Mouse (Mus musculus): Measurements from ENCODE around the gene Cdk17.

Gene Cdk17

DNA sequence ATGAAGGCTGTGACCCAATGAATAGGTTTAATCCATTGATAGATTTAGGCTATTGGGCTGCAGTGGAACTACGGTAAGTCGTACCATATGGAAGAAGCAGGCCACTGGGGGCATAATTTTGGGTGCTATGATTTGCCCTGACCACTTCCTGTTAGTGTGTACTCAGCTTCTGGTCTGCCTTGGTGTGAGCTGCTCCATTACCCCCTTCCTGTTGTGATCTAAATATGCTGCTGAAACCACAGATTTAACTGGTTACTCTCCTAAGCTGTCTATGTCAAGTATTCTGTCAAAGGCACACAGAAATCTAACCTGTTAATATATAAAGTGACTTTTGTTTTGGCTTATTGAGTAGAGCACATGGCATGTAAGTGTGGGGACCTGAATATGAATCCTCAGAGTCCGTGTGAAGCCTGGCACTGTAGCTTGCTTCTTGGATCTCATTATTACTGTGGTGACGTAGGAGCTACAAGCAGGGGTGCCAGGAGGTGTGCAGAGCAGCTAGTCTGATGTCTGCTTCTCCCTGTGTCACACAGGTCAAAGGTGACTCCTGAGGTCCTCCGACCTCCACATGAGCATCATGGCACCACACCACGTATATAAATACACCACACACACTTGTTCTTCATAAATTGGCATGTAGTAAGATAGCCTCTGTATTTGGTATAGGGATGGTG lies 10.6 kb downstream of the Cdk17 start:
- DNase-seq = no peak

DNA sequence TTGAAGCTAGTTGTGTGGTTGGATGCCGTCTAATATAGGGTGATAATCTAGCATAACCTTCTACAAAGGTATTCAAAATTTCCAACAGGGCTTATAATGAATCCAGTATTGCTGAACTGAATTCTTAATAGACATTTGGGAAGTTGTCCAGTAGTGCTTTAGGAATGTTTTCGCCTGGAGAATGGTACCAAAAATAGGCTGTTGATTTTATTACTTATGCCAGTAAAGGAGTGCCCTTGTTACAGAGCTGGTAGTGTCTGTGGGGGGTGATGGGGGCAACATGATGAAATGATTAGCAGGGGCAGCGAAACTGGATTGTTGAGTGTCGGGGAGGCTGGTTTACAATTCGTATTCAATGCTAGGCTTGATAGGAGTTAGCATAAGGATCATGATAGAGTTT lies 16.8 kb downstream of the Cdk17 start:
- DNase-seq = no peak

DNA sequence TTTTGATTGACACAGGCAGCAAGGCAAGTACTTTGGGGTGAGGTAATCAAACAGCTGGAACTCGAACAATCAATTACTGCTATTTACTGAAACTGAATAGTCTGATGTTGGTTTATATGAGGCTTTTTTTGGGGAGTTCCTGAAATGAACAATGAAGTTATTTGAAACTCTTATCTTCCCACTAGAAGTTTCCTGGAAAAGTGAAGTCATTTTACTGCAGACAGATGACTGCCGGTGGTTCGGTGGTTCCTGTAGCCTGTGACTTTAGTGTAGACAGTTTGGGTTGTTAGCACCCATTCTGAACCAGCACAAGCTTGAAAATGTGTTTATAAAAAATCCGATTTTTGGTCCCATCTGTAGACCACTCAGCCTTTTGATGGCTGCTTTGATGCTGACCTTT lies 17.2 kb downstream of the Cdk17 start:
- DNase-seq = no peak

DNA sequence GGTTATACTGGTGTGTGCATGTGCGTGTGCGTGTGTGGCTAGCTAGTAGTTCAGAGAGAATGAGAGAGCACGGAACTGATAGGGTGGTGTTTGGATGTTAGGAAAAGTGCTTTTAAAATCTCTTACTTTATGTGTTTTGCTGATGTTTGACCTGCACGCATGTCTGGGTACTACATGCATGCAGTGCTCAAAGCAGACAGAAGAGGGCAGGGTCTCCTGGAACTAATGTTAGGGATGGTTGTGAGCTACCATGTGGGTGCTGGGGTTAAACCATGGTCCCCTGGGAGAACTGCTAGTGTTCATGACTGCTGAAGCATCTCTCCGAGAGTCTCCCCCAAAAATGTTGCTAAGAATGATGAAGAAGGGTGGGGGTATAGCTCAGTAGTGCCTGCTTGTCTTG lies 18.0 kb downstream of the Cdk17 start:
- DNase-seq = no peak

DNA sequence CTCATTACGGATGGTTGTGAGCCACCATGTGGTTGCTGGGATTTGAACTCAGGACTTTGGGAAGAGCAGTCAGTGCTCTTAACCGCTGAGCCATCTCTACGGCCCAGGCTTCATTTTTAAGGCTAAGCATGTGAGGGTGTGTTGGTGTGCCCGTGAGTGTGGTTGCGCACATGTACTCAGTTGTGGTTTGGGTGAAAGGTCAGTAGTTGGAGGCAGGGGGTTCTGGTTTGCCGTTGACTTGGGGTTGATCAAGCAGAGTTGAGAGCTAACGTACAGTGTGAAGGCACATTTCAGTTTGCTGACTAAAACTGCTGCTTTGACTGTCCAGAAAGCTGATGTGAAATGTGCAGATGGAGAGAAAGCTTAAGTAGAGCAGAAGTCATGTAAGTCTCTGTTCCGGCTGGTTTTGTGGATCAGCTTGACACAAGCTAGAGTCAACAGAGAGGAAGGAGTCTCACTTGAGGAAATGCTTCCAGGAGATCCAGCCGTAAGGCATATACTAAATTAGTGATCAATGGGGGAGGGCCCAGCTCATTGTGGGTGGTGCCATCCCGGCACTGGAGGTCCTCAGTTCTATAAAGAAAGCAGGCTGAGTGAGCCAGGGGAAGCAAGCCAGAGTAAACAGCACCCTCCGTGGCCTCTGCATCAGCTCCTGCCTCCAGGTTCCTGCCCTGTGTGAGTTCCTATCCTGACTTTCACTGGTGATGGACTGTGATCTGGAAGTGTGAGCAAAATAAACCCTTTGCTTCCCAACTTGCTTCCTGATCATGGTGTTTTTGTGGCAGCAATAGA lies 19.2 kb downstream of the Cdk17 start:
- no peak for DNase-seq

DNA sequence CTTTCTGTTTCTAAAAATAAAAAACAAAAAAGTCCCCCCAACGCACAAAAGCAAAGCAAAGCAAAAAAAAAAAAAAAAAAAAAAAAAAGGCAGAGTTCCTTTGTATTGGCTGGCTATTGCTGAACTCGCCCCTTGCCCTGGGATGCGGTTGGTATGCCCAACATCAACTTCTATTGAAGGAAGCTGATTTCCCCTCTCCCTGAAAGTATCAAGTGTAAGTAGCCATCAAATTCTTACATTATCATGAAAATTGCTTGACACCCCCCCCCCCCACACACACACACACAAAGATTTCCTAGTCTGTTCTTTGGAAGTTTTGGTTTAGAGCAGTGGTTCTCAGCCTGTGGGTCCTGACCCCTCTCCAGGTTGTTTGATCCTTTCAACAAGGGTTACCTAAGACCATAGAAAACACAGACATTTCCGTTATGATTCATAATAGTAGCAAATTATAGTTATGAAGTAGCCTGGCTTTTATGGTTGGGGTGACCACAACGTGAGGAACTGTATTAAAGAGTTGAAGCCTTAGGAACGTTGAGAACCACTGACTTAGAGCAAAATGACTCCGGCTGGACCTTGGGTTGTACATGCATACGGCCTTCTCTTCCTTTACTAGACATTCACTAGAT lies 23.8 kb downstream of the Cdk17 start:
- no peak for DNase-seq

DNA sequence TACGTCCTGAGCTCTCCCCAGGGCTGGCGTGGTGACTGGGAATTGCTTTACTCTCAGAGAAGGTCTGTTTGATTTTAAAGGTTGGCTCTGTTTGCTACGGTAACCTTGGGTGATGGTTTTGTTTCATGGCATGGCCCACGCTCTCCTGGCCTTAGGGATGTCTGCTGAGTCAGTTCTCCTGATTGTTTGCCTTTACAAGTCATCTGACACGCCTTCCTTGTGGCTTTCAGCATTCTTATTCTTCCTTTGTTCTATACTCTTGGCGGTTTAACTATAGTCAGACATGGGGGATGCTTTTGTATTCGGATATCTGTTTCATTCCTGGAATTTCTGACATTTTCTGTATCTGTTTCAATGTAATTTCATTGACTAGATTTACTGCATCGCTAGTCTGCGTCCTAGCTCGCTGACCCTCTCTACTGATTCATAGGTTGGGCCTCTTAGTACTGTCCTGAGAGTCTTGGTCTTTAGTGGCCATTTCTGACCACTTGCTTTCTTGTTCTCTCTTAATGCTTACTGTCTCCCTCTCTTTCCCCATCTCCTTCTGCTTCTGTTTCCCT lies 27.8 kb downstream of the Cdk17 start:
- no peak for DNase-seq

DNA sequence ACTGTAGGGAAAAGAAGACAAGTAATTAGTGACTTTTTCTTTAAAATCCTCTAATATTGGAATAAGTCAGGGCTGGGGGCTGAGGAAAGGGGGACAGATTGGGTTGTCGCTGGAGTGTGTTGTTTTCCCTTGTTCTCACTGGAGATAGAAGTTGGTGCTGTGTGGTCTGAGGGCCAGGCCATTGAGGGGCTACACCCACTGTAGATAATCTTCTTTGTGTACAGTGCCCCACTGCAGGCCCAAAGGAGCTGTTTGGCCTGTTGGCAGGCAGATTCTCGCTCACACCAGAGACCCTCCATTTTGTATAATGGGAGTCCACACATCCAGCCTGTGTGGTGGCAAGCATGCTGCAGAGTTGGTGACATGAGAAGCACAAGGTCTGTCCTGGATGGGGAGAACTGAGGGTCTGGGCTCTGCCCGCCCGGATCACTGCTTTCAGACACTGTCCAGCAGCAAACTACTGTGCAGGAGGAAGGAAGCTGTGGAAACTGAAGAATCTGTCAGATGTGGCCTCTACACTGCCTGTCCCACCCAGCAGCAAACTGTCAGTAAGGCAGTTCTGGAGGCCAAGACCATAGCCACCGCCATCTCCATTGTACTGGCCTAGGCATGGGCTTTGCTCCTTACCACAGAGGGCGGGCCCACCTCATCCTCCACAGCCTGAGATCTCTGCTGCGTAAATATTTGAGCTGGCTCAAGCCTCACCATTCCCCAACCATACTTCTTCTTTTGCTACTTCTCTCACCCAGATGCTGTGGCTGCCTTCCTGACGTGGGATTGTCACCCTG lies 30.0 kb downstream of the Cdk17 start:
- no peak for DNase-seq

DNA sequence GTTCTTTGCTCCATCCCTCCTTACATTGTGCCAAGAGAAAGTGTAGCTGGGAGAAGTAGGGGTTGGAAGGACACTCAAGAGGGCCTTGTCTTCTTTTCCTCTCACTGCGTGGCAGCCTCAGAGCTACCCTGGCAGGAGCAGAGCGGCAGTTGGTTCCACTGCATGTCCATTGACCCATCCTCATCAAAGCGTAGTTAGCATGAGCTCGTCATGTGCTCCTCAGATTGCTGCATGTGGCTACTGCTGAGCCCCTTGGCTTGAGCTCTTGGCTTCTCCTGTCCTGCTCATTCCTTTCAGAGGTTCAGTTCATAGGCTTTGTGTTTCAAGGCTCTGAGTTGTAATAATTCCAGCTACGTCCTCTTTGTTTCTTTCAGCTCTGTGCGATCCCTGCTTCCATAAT lies 36.4 kb downstream of the Cdk17 start:
- DNase-seq = no peak

DNA sequence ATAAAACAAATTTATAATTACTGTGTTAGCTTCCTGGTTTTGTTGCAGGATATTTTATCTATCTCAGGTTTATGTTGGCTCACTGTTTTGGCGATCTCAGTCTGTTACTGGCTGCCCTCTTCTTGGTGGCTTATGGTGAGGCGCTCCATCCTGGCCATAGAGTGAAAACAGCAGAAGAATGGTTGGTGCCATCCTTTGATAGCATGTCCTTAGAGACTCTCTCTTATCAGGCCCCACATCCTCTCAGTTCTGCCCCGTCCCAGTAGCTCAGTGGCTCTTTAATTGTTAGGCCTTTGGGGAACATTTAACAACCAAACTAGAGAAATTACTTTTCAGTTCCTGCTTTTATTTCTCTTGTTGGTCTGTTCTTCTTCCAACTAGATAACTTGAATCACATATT lies 38.3 kb downstream of the Cdk17 start:
- no peak for DNase-seq

DNA sequence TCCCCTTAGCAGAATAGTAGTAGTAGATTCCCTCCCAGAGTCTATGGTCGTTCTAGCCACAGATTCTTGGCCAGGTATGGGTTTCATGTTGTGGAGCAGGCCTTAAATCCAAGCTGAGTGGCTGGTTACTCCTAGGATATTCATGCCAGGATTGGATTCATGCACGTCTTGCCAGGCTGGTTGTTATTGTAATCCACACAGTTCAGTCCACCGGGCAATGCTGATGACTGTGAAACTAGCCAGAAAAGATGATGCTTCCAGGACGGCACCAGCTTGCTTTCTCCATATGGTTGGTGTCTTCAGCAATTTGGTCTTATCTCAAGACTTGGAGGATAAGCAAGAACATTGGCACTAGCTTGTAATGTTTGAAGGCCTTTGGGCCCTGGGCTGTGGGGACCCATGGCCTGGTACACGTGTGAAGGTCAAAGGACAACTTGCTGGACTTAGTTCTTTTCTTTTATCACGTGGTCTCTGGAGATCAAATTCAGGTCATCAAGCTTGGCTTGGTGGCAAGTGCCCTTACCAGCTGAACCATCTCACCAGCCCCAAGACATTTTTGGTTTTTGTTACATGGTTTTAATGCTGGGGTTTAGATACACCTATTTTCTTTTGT lies 41.3 kb downstream of the Cdk17 start:
- DNase-seq = no peak

DNA sequence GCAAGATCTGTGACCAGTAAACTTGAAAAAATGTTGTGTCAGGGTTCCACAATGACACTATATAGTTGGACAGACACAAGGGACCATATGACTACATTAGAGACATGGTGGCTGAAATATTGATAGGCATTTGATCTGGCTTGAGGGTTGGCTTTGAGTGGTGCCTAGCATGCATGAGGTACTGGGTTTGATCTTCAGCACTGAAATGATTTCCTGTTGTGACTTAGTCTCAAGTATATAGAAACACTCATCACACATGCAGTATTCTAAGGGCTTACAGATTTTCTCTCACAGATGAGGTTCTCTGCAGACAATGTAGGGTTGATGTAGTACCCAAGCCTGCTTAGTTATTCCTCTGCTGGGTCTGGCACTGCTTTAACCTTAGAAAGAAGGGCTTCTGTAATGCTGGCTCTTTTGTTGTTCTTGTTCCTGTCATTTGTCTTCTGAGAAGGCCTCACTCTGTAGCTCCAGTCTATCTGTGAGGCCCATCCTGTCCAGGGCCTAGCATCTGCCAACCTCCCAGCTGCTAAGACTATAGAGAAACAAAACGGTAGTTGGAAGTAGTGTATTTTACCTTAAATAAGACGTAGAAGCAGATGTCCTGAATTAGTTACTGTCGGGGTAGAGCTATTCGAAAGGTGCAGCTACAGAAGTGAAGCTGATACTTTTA lies 44.7 kb downstream of the Cdk17 start:
- no peak for DNase-seq

DNA sequence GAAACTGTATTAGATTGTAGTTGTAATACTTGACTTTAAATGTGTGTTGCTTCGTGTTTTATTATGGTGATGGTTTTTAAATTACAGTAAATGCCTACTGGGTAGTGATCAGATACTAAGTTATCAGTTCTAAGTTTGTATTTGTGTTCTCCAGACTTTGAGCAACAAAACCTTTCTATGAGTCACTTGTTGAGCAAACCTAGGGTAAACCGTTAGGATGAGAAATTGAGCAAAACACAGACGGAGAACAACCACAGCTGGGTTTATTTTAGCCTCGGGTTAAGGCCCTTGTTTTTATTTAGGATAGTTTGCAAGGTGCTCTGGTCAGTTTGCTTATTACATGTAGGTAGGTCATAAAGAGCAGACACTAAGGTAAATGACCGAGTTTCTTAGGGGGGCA lies 46.5 kb downstream of the Cdk17 start:
- no peak for DNase-seq

DNA sequence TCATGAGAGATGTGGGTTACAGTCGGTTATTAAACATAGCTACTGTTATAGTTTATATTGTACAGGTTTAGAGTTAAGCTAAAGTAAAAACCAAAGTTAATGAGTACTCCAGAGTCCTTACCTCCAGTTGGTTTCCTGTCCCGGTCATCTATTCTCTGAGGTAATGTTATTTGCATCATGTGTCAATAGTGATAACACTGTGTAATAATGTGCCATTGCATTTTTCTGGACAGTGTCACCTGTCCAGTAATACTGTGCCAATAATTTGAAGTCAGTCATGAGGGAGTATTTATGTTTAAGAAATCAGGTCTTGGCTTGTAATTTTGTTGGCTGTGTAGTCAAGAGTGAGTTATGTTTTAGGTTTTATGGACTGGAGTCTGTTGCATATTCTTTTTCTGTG lies 52.0 kb downstream of the Cdk17 start:
- DNase-seq = no peak

DNA sequence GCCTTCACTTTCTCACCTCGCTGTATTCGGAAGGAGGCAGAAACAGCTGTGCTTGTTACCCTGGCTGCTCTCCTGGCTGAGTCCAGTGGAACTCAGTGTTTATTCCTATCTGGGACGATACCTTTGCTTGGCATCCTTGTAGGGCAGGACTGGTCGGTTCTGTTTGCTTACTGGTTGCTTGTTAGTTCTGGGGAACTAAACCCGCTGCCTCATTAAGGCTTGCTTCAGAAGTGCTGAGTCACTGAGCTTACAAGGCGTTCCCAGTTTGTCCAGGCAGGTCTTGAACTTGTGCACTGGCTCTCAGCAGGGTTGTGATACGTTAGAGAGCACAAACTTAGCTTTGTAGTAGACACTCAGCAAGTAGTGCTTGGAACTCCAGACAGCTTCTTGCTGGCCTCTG lies 52.7 kb downstream of the Cdk17 start:
- DNase-seq = no peak

DNA sequence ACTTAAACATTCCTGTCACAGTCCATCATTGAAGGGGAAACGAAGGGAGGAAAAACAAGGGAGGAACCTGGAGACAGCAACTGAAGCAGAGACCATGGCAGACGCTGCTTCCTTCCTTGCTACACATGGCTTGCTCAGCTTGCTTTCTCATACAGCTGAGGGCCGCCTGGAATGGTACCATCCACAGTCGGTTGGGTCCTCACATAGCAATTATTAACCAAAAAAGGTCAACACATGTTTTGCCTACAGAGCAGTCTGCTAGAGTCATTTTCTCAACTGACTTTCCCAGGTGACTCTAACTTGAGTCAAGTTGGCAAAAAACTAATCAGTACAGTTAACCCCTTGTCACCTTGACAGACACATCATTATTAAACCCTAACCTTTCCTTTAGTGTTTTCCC lies 53.6 kb downstream of the Cdk17 start:
- DNase-seq = peak; percentile 62 to 66

DNA sequence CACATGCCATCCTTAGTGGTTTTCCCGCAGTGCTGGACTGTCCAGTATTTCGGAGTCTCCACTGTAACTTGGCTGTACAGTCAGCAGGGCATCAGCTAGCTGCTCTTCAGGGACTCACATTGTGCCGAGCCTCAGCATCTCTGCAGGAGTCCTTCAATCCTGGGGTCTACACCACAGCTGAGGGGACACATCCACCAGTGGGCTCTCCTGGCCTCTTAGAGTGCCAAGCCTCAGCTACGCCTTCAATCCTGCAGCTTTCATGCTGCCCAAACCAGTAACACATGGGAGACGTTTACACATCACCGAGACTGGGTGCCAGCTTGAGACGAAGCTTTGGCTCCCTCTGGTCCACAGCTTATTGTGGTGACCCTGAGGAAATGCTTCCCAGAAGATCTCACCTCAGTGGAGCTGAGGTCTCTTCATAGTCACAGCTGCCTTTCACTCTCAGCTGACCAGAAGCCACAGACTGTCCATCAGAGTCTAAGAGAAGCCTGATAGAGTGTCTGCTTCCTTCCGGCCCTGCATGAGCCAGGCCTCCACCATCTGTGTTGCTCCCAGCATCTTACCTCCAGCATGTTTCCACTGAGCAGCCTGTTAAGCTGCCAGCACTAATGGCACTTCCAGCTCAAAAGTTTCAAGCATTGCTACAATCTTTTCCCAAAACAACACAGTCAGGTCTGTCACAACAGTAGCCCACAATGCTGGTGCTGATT lies 54.5 kb downstream of the Cdk17 start:
- DNase-seq = no peak

DNA sequence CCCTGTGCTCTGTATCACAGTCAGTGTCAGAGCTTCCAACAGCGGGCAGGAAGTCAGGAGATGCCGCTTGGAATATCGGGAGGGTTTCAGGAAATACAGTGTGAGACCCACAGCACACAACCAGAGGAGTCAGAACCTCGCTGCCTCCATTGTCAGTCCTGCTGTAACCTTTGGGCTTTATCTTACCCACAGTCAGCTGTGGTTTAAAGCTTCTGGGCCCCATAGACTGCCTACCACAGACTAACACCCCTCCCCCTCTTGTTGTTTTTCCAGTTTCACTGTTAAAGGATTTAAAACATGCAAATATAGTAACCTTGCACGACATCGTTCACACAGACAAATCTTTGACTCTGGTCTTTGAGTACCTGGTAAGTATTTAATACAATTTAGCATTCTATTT lies 65.1 kb downstream of the Cdk17 start:
- no peak for DNase-seq

DNA sequence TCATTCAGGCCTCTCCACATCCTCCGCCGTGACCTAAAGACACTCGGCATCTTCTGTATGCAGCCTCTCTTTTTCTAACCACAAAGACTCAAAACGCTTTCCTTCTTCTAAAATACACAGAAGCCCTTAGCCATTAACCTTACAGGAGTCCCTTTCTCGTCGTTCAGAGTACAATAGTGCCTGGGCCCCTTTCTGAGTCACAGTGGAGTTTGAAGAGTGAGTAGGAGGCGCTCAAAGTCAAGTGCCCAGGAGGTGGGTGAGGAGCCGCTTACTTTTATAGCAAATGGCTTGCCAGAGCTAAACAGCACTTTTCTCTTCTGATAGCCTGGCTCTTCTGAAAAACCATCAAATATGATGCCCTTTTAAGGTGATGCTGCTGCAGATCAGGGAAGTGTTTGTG lies 67.2 kb downstream of the Cdk17 start:
- DNase-seq = no peak

DNA sequence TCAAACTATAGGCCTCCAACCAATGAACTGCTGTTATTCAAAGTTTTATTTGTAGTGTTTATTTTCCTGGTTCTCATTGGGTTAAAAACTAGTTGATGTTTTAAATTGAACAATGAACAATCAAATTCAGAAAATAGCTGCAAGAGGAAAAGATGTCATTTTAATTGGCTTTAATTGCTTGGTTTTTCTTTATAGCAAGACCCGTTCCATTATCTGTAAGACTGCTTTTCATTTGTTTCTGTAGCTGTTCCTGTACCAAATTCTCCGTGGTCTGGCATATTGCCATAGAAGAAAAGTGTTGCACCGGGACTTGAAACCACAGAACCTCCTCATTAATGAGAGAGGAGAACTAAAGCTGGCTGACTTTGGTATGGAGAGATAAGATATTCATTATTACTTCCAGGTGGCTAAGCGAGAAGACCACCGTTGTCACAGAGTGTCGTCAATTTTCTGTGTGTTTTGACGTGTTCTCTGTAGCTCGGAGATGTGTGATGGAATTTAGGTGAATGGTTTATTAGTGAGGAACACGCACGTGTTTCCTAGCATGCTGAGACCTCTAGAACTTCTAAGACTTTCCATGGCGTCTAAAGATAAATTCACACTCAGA lies 67.8 kb downstream of the Cdk17 start:
- DNase-seq = no peak

DNA sequence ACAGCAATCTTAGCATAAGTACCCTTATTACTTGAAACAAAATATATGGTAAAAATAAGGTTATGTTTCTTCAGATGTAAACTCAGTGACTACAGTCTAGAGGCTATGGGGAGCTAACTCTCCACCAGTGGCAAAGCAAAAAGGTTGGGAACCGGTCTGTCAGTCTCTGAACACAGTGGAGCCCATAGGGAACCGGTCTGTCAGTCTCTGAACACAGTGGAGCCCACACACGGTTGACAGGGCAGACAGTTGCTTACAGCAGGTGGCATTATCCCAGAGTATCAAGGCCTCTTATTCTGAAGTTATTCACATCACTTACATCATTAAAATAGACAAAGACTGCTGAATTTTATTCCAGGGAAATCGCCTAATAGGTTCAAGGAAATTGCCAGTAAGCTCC lies 70.8 kb downstream of the Cdk17 start:
- DNase-seq = no peak

Data from kidney, postnatal 25 days (tissue).